Mouse (Mus musculus) testis, adult 2 months (tissue): ENCODE results near the gene Ipo5.

Source experiments
- CTCF ChIP-seq: fragments of 200-500 bp; IDR thresholded peaks from 2 replicates; pipeline ENCODE4 v1.5.1; 2012; ENCODE audit warnings: low read depth, mild to moderate bottlenecking, inconsistent platforms, low read length, moderate library complexity; ENCODE audit not compliant: control insufficient read depth, insufficient read depth, insufficient replicate concordance
- POLR2A ChIP-seq: fragments of 200-500 bp; IDR thresholded peaks from 2 replicates; pipeline ENCODE4 v1.6.1; 2012; ENCODE audit warnings: low read depth, mild to moderate bottlenecking, inconsistent platforms, low read length, moderate library complexity; ENCODE audit not compliant: control insufficient read depth

DNA sequence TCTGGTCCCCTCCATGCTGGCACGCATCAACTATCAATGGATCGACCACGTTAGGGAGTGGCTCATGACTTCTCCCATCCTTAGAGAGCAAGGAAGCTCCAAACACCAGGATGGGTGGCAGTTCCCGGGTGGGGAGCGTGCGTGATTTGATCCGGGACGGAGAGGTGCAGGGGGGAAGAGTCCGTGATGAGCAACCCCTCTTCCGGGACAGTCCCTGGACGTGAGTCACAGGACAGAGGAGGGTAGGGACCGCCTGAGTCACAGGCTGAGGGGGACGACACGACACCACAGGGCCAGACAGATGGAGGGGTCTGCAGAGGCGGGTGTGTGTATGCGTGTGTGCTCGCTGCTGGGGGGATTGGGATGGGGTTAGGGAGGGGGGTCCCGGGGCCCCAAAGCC lies 704 bp upstream of the Ipo5 start:
- TF ChIP-seq CTCF = no peak
- no peak; the same call in 1 of the 2 replicates for TF ChIP-seq POLR2A
